Mouse (Mus musculus): ENCODE results near the gene Eif5a. TPM values are rescaled to one million over a fixed set of nuclear protein-coding genes. Genes with fewer than 3 reads are reported as not detected.

Eif5a gene
- polyA plus RNA-seq, 3 experiments from 2014 or later: 1,103 to 1,192 (median 1,160) TPM

DNA sequence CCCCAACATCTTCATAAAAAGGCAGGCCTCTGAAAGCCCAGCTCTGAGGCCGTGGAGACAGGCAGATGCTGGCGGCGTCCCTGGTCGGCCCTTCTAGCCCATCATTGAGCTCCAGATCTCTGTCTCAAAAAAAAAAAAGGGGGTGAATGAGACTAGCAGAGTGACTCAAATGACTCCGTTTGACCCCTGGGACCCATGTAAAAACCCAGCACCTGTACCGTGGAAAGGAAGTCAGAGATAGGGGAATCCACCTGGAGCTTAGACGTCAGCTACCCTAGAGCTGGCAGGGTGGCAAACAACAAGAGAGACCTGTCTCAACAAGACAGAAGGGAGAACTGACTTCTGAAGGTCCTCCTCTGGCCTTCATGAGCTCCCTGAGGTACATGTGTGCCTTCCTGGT is 49.9 kb downstream of the Eif5a start:
- no peak for ATAC-seq

DNA sequence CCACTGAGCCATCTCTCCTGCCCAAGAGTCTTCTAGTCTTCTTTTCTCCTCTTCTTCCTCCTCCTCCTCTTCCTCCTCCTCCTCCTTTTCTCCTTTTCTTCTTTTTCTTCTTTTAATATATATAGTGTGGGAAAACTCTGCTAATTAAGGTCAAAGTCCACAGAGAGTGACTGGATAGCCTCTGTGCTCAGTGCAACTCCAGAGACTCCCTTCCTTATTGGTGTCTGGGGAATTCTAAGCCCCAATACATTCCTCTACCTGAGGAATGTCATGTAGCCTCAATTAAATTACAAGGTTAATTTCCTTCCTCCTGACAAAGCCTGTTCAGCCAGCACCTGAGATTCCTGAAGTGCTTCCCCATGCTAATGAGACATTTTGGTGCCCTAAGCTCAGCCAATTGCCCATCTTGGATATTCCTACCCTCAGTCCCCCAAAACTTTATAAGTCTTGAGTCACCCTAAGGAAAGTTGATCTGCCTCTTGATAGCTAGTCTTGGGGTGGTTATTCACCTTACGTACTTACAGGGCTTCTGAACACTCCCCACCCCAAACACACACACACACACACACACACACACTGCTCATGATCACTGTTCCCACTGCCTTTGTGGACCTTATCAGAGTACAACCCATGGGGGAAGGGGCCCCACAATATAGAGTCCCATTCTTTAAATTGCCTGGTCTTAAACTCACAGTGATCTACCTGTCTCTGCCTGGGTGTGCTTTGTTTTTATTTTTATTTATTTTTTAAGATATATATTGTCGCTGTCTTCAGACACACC is 51.3 kb downstream of the Eif5a start:
- no peak for ATAC-seq

DNA sequence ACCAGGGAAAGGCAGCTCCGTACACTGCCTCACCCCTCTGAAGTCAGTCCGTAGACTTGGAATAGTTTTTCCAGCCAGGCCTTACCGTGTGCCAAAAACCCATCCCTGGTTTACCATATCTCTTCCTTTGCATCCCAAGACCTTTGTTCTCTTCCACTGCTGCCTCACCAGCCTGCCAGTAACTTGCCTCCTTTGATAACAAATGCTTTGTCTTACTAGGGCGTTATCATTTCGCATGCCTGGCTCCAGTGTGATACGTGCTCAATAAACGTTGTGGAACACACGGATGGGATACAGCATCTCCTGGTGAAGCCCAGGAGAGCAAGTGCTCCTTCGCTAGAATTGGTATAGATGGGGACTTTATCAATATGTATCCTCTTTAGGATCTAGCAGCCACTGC is 54.4 kb downstream of the Eif5a start:
- no peak for ATAC-seq

Other genes with a start within 250 kb of the Eif5a start
- gene Eif4a1, start 249.5 kb downstream of the Eif5a start, polyA plus RNA-seq (2017; shearing (Covaris generic)): 100 to 1,000 TPM; 156 to 375 (median 178) TPM
- 10 to 100 TPM; 21.8 to 38.0 (median 32.0) TPM for gene Senp3, start 239.9 kb downstream of the Eif5a start, polyA plus RNA-seq (2017; shearing (Covaris generic))
- gene Tnfsf13, start 236.2 kb downstream of the Eif5a start, polyA plus RNA-seq (2017; shearing (Covaris generic)): not detected
- not detected for gene Tnfsf12, start 226.1 kb downstream of the Eif5a start, polyA plus RNA-seq (2017; shearing (Covaris generic))
- gene Tnfsfm13, start 225.9 kb downstream of the Eif5a start, polyA plus RNA-seq (2017; shearing (Covaris generic)): not detected
- 10 to 100 TPM; 27.3 to 28.4 (median 27.7) TPM for gene Polr2a, start 163.3 kb downstream of the Eif5a start, polyA plus RNA-seq (2017; shearing (Covaris generic))
- gene Slc35g3, start 160.0 kb downstream of the Eif5a start, polyA plus RNA-seq (2017; shearing (Covaris generic)): not detected
- 10 to 100 TPM in 2 of 3 experiments, 1 to 10 TPM in 1; 4.3 to 13.9 (median 11.8) TPM for gene Zbtb4, start 156.0 kb downstream of the Eif5a start, polyA plus RNA-seq (2017; shearing (Covaris generic))
- gene Chrnb1, start 126.0 kb downstream of the Eif5a start, polyA plus RNA-seq (2017; shearing (Covaris generic)): 1 to 10 TPM; 1.7 to 2.5 (median 1.8) TPM
- gene Fgf11, start 120.1 kb downstream of the Eif5a start, polyA plus RNA-seq (2017; shearing (Covaris generic)): not detected
- gene Tmem102, start 116.3 kb downstream of the Eif5a start, polyA plus RNA-seq (2017; shearing (Covaris generic)): not detected
- gene Gm39566, start 106.7 kb downstream of the Eif5a start, polyA plus RNA-seq (2017; shearing (Covaris generic)): not detected
- gene Spem2, start 103.5 kb downstream of the Eif5a start, polyA plus RNA-seq (2017; shearing (Covaris generic)): not detected
- gene Spem1, start 99.8 kb downstream of the Eif5a start, polyA plus RNA-seq (2017; shearing (Covaris generic)): not detected
- gene Nlgn2, start 84.2 kb downstream of the Eif5a start, polyA plus RNA-seq (2017; shearing (Covaris generic)): 1 to 10 TPM in 2 of 3 experiments, under 1 TPM in 1; 0.60 to 2.5 (median 1.2) TPM
- gene Tmem256, start 83.4 kb downstream of the Eif5a start, polyA plus RNA-seq (2017; shearing (Covaris generic)): 100 to 1,000 TPM; 124 to 157 (median 131) TPM
- 10 to 100 TPM in 2 of 3 experiments, 1 to 10 TPM in 1; 7.3 to 20.2 (median 17.7) TPM for gene Plscr3, start 75.6 kb downstream of the Eif5a start, polyA plus RNA-seq (2017; shearing (Covaris generic))
- gene Tnk1, start 63.2 kb downstream of the Eif5a start, polyA plus RNA-seq (2017; shearing (Covaris generic)): under 1 TPM in 1 of 3 experiments, not detected in 2; 0.19 TPM
- gene Tmem95, start 43.9 kb downstream of the Eif5a start, polyA plus RNA-seq (2017; shearing (Covaris generic)): not detected
- gene Kctd11, start 40.6 kb downstream of the Eif5a start, polyA plus RNA-seq (2017; shearing (Covaris generic)): 1 to 10 TPM in 1 of 3 experiments, under 1 TPM in 2; 0.58 to 1.5 (median 0.59) TPM
- 100 to 1,000 TPM; 229 to 289 (median 266) TPM for gene Acap1, start 26.4 kb downstream of the Eif5a start, polyA plus RNA-seq (2017; shearing (Covaris generic))
- gene 2810408A11Rik, start 21.0 kb downstream of the Eif5a start, polyA plus RNA-seq (2017; shearing (Covaris generic)): under 1 TPM; 0.39 to 0.98 (median 0.63) TPM
- 1 to 10 TPM; 5.2 to 9.6 (median 9.0) TPM for gene Neurl4, start 20.9 kb downstream of the Eif5a start, polyA plus RNA-seq (2017; shearing (Covaris generic))
- 100 to 1,000 TPM in 2 of 3 experiments, 10 to 100 TPM in 1; 91.9 to 128 (median 122) TPM for gene Gps2, start 8.1 kb downstream of the Eif5a start, polyA plus RNA-seq (2017; shearing (Covaris generic))
- gene Ybx2, start 13.8 kb upstream of the Eif5a start, polyA plus RNA-seq (2017; shearing (Covaris generic)): not detected
- gene Slc2a4, start 26.2 kb upstream of the Eif5a start, polyA plus RNA-seq (2017; shearing (Covaris generic)): not detected
- 1 to 10 TPM in 1 of 3 experiments, not detected in 2; 1.1 TPM for gene Cldn7, start 42.8 kb upstream of the Eif5a start, polyA plus RNA-seq (2017; shearing (Covaris generic))
- gene Ctdnep1, start 59.2 kb upstream of the Eif5a start, polyA plus RNA-seq (2017; shearing (Covaris generic)): 10 to 100 TPM; 25.8 to 35.6 (median 29.3) TPM
- gene Elp5, start 60.6 kb upstream of the Eif5a start, polyA plus RNA-seq (2017; shearing (Covaris generic)): 10 to 100 TPM; 61.5 to 78.3 (median 68.5) TPM
- 100 to 1,000 TPM; 352 to 384 (median 366) TPM for gene Gabarap, start 69.2 kb upstream of the Eif5a start, polyA plus RNA-seq (2017; shearing (Covaris generic))
- 10 to 100 TPM; 32.7 to 38.3 (median 36.0) TPM for gene Phf23, start 73.8 kb upstream of the Eif5a start, polyA plus RNA-seq (2017; shearing (Covaris generic))
- gene Dvl2, start 78.6 kb upstream of the Eif5a start, polyA plus RNA-seq (2017; shearing (Covaris generic)): 1 to 10 TPM; 2.5 to 5.0 (median 4.9) TPM
- gene Acadvl, start 93.5 kb upstream of the Eif5a start, polyA plus RNA-seq (2017; shearing (Covaris generic)): 100 to 1,000 TPM; 110 to 132 (median 128) TPM
- gene Dlg4, start 95.0 kb upstream of the Eif5a start, polyA plus RNA-seq (2017; shearing (Covaris generic)): 10 to 100 TPM in 2 of 3 experiments, 1 to 10 TPM in 1; 7.1 to 14.6 (median 11.2) TPM
- gene Asgr1, start 132.1 kb upstream of the Eif5a start, polyA plus RNA-seq (2017; shearing (Covaris generic)): not detected
- gene Asgr2, start 170.7 kb upstream of the Eif5a start, polyA plus RNA-seq (2017; shearing (Covaris generic)): not detected
- gene Mgl2, start 208.4 kb upstream of the Eif5a start, polyA plus RNA-seq (2017; shearing (Covaris generic)): not detected
- gene Clec10a, start 234.2 kb upstream of the Eif5a start, polyA plus RNA-seq (2017; shearing (Covaris generic)): under 1 TPM in 1 of 3 experiments, not detected in 2; 0.67 TPM